Mouse (Mus musculus): ENCODE data around the gene Sim1.

Sim1 gene

GRCm38 (mm10) chr10:50900746-50901600 is 6.4 kb downstream of the Sim1 start:
- no peak for DNase-seq (ENCODE audit: extremely low read depth, low read depth, low spot score)

GRCm38 (mm10) chr10:50901601-50902475 is 7.3 kb downstream of the Sim1 start:
- DNase-seq (ENCODE audit: extremely low read depth, low read depth, low spot score): no peak

DNA sequence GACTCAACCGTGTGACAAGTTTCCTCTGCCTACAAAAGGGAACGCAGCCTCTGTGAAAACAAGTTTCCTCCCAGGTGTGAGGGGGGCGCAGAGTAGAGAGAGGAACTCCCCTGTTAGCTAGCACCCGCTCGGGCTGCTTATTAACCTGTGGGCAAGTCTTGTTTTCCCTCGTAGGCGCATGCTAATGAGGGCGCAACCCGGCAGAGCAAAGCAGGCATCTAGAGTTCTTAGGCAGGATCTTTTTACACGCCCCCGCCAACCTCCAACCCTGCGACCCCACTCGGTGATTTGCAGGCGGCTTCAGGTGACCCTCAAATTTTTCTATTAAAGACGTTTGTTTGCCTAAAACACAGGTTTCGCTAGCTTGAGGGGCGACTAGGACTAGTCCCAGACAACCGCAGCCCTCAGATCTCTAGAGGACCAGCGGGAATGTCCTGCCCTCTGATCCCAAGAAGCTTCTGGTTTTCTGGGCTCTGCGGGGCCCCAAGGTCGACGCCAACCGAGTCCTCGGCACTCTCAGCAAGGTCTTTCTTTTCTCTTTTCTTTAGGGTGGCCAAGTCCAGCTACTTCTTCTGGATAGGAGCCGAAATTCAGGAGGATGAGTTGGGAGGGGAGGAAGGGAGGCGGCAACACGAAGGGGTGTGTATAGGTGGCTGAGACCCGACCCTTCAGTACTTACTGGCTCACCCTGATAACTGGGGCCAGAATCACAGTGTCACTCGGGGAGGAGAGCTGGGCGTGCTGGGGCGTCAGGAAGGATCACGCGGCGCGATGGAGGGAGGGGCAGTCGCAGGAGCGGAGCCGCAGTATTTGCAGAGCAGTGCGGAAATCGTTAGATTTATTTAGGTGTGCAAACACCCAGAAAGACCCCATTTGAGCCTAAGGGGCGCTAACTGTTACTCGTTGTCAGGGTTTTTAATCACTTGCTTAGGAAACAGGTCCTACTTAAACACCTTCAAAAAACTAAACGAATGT is 8.5 kb downstream of the Sim1 start:
- no peak for DNase-seq (ENCODE audit: extremely low read depth, low read depth, low spot score)

- DNase-seq (ENCODE audit: extremely low read depth, low read depth, low spot score): no peak
Measured at GRCm38 (mm10) chr10:50903846-50904763, 9.6 kb downstream of the Sim1 start.

DNA sequence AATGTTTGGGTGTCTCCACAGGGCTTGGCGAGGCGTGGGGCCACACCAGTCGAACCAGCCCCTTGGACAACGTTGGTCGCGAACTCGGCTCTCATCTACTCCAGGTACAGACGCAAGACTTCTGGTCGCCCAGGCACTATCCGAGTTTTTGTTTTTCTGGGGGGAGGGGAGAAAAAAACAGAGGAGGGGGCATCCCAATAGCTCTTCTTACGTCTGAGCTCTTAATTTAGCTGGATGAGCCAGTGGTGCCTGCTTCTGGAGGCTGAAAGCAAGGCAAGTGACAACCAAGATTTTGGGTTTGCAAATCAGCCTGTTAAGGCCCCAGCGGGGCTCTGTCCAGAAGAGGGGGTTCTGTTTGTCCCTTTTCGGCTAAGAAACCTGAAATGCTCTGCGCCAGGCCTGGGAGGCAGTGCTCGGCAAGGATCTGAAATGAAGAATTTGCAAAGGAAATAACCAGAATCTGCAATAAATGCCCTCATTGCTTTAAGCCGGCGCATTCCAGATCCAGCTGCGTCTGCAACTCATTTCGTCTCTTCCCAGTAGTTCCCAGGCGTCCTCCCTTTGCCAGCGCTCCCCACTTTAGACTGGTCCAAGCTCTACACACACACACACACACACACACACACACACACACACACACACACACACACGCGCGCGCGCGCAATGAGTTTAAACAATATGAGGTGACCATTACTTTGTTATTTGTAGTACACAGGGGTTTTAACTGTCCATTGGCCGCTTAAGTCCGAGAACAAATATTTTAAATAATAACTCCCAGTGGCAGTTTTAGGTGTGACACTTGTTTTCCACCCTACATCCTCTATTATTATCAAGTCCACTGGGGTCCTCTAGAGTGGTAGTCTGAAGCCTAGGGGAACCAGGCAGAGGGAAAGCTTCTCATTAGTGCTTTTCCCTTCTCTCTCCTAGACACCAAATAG is 10.5 kb downstream of the Sim1 start:
- DNase-seq (ENCODE audit: extremely low read depth, low read depth, low spot score): no peak

GRCm38 (mm10) chr10:50910400-50910799 is 15.8 kb downstream of the Sim1 start:
- DNase-seq (ENCODE audit: extremely low read depth, low read depth, low spot score): no peak

- no peak for DNase-seq (ENCODE audit: extremely low read depth, low read depth, low spot score)
Measured at GRCm38 (mm10) chr10:50910861-50911410, 16.4 kb downstream of the Sim1 start.

DNA sequence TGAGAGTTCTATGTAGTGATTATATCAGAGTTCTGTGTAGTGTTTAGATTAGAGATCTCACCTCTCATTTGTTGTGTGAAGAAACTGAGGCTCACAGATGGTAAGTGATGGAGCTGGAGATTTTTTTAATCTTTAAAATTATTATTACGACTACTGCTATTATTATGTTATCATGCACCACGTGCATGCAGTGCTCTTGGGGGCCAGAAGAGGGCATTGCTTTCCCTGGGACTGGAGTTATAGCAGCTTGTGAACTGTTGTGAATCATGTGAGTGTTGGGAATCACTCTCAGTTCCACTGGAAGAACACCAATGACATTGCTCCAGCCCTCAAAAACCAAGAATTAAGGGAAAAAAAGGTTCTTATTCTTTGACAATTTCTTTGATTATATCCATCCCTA is 21.1 kb downstream of the Sim1 start:
- no peak for DNase-seq (ENCODE audit: extremely low read depth, low read depth, low spot score)

DNA sequence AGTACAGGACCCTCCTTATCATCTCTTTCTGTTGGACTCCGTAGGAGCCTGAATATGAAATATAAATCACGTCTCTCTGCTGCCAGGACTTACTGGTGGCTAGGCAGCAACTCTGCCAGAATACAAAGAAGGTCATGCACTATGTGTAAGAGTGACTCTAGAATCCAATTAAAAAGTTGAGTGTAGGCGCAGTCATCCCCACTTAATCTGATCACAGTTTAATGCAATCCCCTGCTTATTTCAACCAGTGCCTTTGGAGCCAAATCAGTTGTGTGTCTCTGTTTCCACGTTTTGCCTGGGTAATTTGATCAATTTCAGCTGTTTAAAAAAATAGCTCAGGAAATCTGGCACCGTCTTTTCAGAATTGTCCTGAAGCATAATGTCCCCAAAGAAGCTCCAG is 34.7 kb downstream of the Sim1 start:
- DNase-seq (ENCODE audit: extremely low read depth, low read depth, low spot score): no peak

- DNase-seq (ENCODE audit: extremely low read depth, low read depth, low spot score): no peak
Measured at GRCm38 (mm10) chr10:50935673-50936072, 41.1 kb downstream of the Sim1 start.

GRCm38 (mm10) chr10:50973625-50974024 is 79.1 kb downstream of the Sim1 start:
- no peak for DNase-seq (ENCODE audit: extremely low read depth, low read depth, low spot score)

- no peak for DNase-seq (ENCODE audit: extremely low read depth, low read depth, low spot score)
Measured at GRCm38 (mm10) chr10:50981849-50982248, 87.3 kb downstream of the Sim1 start.

- DNase-seq (ENCODE audit: extremely low read depth, low read depth, low spot score): no peak
Measured at GRCm38 (mm10) chr10:50983620-50984019, 89.1 kb downstream of the Sim1 start.

GRCm38 (mm10) chr10:51007798-51008197 is 113.2 kb downstream of the Sim1 start:
- DNase-seq (ENCODE audit: extremely low read depth, low read depth, low spot score): no peak

GRCm38 (mm10) chr10:51011391-51012150 is 117.0 kb downstream of the Sim1 start:
- no peak for DNase-seq (ENCODE audit: extremely low read depth, low read depth, low spot score)

DNA sequence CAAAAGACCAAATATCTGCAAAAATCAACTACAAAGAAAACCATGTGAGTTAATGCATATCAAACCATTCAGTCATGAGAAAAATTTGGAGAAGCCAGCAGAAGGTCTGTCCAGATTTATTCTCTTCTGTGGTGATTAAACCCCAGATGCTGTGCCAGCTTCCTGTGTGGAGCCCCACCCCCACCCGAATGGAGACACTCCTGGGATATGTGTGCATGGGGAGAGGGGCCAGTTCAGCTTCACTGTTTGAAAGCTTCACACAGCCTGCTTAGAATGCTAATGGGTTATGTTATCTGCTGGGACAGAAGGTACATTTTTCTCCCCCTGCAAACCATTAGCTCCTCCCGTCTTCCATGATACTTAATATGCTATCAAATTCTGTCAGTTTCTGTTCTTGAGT is 120.3 kb downstream of the Sim1 start:
- DNase-seq (ENCODE audit: extremely low read depth, low read depth, low spot score): no peak

- DNase-seq (ENCODE audit: extremely low read depth, low read depth, low spot score): no peak
Measured at GRCm38 (mm10) chr10:51015362-51015761, 120.8 kb downstream of the Sim1 start.
